Mouse (Mus musculus): ENCODE measurements around the gene Zmynd8. TPM values are rescaled to one million over a fixed set of nuclear protein-coding genes. Genes with fewer than 3 reads are reported as not detected.

Gene Zmynd8
- polyA plus RNA-seq, 1 experiment from 2014 or later = 21.9 TPM

GRCm38 (mm10) chr2:165884577-165885224, 14.1 kb downstream of the Zmynd8 start:
- Histone ChIP-seq H3K4me2 (ENCODE audit: low read depth, low read length) (peak overlapping the region; percentile 85), H3K4me1 (ENCODE audit: insufficient read depth) (peaks cover 92% of the 10 kb centered on the region), H3K36me3 (replicated peaks; ENCODE audit: insufficient read depth, low read length) (0 out of 2 replicates have a peak, but pooled peaks cover 1% of the 10 kb centered on the region), H3K27me3 (ENCODE audit: insufficient read depth, low read length) (no peaks in the 10 kb centered on the region), H3K4me3 (ENCODE audit: low read depth, low read length) (peak overlapping the region; percentile 49), H3K27ac (ENCODE audit: low read depth) (peak overlapping the region; percentile 100), H3K9ac (replicated peaks) (peak overlapping the region; percentile 85), H3K9me3 (ENCODE audit: low read length) (no peaks in the 10 kb centered on the region)
- WGBS (ENCODE audit: insufficient replicate concordance) = 6% methylated on average over 21 of the region's 21 CpGs
- DNase-seq (peak; percentile 98), ATAC-seq (peak; percentile 50)
- TF ChIP-seq EP300 (IDR thresholded peaks at IDR 0.05; ENCODE audit: low read depth) (no peak), CTCF (IDR thresholded peaks at IDR 0.05; ENCODE audit: low read depth) (no peak)

- H3K27me3 ChIP-seq (ENCODE audit: insufficient read depth, low read length) = no peaks in the 10 kb centered on the region
- H3K27ac ChIP-seq (ENCODE audit: low read depth) = peak overlapping the region; percentile 100
- peak overlapping the region; percentile 85 for H3K4me2 ChIP-seq (ENCODE audit: low read depth, low read length)
- TF ChIP-seq EP300 (IDR thresholded peaks at IDR 0.05; ENCODE audit: low read depth) (no peak), CTCF (IDR thresholded peaks at IDR 0.05; ENCODE audit: low read depth) (no peak)
- ATAC-seq (no peak), DNase-seq (peak; percentile 57)
- peak overlapping the region; percentile 49 for H3K4me3 ChIP-seq (ENCODE audit: low read depth, low read length)
- no peaks in the 10 kb centered on the region for H3K9me3 ChIP-seq (ENCODE audit: low read length)
- WGBS (ENCODE audit: insufficient replicate concordance) = 8% methylated on average over 11 of the region's 11 CpGs
- H3K4me1 ChIP-seq (ENCODE audit: insufficient read depth) = peaks cover 92% of the 10 kb centered on the region
- peaks cover 2% of the 10 kb centered on the region; the same call in 1 of the 2 replicates for H3K36me3 ChIP-seq (replicated peaks; ENCODE audit: insufficient read depth, low read length)
- peak overlapping the region; percentile 85 for H3K9ac ChIP-seq (replicated peaks)
Measured at GRCm38 (mm10) chr2:165883846-165884576, 14.8 kb downstream of the Zmynd8 start.

- H3K9ac ChIP-seq (replicated peaks) = peak overlapping the region; percentile 85
- 4% methylated on average over 6 of the region's 6 CpGs for WGBS (ENCODE audit: insufficient replicate concordance)
- peak overlapping the region; percentile 85 for H3K4me2 ChIP-seq (ENCODE audit: low read depth, low read length)
- TF ChIP-seq EP300 (IDR thresholded peaks at IDR 0.05; ENCODE audit: low read depth) (peak; percentile 41; the same call in 1 of the 2 replicates), CTCF (IDR thresholded peaks at IDR 0.05; ENCODE audit: low read depth) (peak; percentile 39; the same call in 1 of the 2 replicates)
- peaks cover 89% of the 10 kb centered on the region for H3K4me1 ChIP-seq (ENCODE audit: insufficient read depth)
- peak overlapping the region; percentile 100 for H3K27ac ChIP-seq (ENCODE audit: low read depth)
- peaks cover 2% of the 10 kb centered on the region; the same call in 1 of the 2 replicates for H3K36me3 ChIP-seq (replicated peaks; ENCODE audit: insufficient read depth, low read length)
- peak overlapping the region; percentile 49 for H3K4me3 ChIP-seq (ENCODE audit: low read depth, low read length)
- no peak for ATAC-seq
- H3K9me3 ChIP-seq (ENCODE audit: low read length) = no peaks in the 10 kb centered on the region
- DNase-seq = peak; percentile 53
- H3K27me3 ChIP-seq (ENCODE audit: insufficient read depth, low read length) = no peaks in the 10 kb centered on the region
Measured at GRCm38 (mm10) chr2:165883006-165883405, 15.8 kb downstream of the Zmynd8 start.

- Histone ChIP-seq H3K4me3 (ENCODE audit: low read depth, low read length) (peak overlapping the region; percentile 49), H3K36me3 (replicated peaks; ENCODE audit: insufficient read depth, low read length) (peaks cover 10% of the 10 kb centered on the region; the same call in 1 of the 2 replicates), H3K4me2 (ENCODE audit: low read depth, low read length) (peak overlapping the region; percentile 85), H3K27ac (ENCODE audit: low read depth) (peak overlapping the region; percentile 100), H3K27me3 (ENCODE audit: insufficient read depth, low read length) (no peaks in the 10 kb centered on the region), H3K9ac (replicated peaks) (peak overlapping the region; percentile 85), H3K4me1 (ENCODE audit: insufficient read depth) (peaks cover 88% of the 10 kb centered on the region), H3K9me3 (ENCODE audit: low read length) (no peaks in the 10 kb centered on the region)
- WGBS (ENCODE audit: insufficient replicate concordance) = 27% methylated on average over 13 of the region's 13 CpGs
- ATAC-seq = no peak
- no peak for DNase-seq
- TF ChIP-seq CTCF (IDR thresholded peaks at IDR 0.05; ENCODE audit: low read depth) (no peak), EP300 (IDR thresholded peaks at IDR 0.05; ENCODE audit: low read depth) (0 out of 2 replicates have a peak, but pooled peaks have one; percentile 11)
Measured at GRCm38 (mm10) chr2:165881585-165882431, 17.0 kb downstream of the Zmynd8 start.

- Histone ChIP-seq H3K4me3 (ENCODE audit: low read depth, low read length) (no peak overlapping the region), H3K4me1 (ENCODE audit: insufficient read depth) (peaks cover 87% of the 10 kb centered on the region), H3K9ac (replicated peaks) (no peak overlapping the region), H3K36me3 (replicated peaks; ENCODE audit: insufficient read depth, low read length) (peaks cover 10% of the 10 kb centered on the region; the same call in 1 of the 2 replicates), H3K27ac (ENCODE audit: low read depth) (peak overlapping the region; percentile 100), H3K27me3 (ENCODE audit: insufficient read depth, low read length) (no peaks in the 10 kb centered on the region), H3K9me3 (ENCODE audit: low read length) (no peaks in the 10 kb centered on the region), H3K4me2 (ENCODE audit: low read depth, low read length) (peak overlapping the region; percentile 85)
- TF ChIP-seq CTCF (IDR thresholded peaks at IDR 0.05; ENCODE audit: low read depth) = no peak
- no peak for TF ChIP-seq EP300 (IDR thresholded peaks at IDR 0.05; ENCODE audit: low read depth)
- DNase-seq (no peak), ATAC-seq (no peak)
- 50% methylated on average over 3 of the region's 3 CpGs for WGBS (ENCODE audit: insufficient replicate concordance)
Measured at GRCm38 (mm10) chr2:165881220-165881584, 17.6 kb downstream of the Zmynd8 start.

All from liver, postnatal 0 days (tissue).